Mouse (Mus musculus) cortical plate, adult 2 months (tissue): ENCODE data around the gene Agrp. TPM values are rescaled to one million over a fixed set of nuclear protein-coding genes. Genes with fewer than 3 reads are reported as not detected.

Experiments used
- H3K27ac ChIP-seq: fragments of 200-500 bp; 2 replicates; pipeline ENCODE4 v1.5.1; 2012; ENCODE audit warnings: low read length, control low read depth, inconsistent platforms; ENCODE audit not compliant: insufficient read depth
- H3K4me1 ChIP-seq: fragments of 200-500 bp; 2 replicates; pipeline ENCODE4 v1.6.1; 2011; ENCODE audit warnings: low read length; ENCODE audit not compliant: control insufficient read depth, insufficient read depth
- H3K4me3 ChIP-seq: fragments of 200-500 bp; 2 replicates; pipeline ENCODE4 v1.5.1; 2011; ENCODE audit warnings: mild to moderate bottlenecking, low read length, control low read depth; ENCODE audit not compliant: insufficient read depth
- CTCF ChIP-seq: fragments of 200-500 bp; IDR thresholded peaks from 2 replicates; pipeline ENCODE4 v1.5.1; 2011; ENCODE audit warnings: mild to moderate bottlenecking, control low read depth, low read length; ENCODE audit not compliant: insufficient read depth; ENCODE audit errors: extremely low read depth
- POLR2A ChIP-seq: fragments of 200-500 bp; IDR thresholded peaks from 2 replicates; pipeline ENCODE4 v1.6.1; 2011; ENCODE audit warnings: mild to moderate bottlenecking, low read length, control low read depth; ENCODE audit not compliant: insufficient read depth; ENCODE audit errors: extremely low read depth
- polyA plus RNA-seq: library from polyadenylated mRNA; depleted of rRNA; stranded (reverse); fragments of >200 nt; gene quantifications from 2 replicates; pipeline ENCODE4 v1.2.3, GENCODE M21; 2012; rRNA removed

Agrp gene
- polyA plus RNA-seq: 0.15 and 0.17 TPM in 2 replicates

- peaks cover 2% of the 10 kb centered on the region for H3K4me1 ChIP-seq
- H3K27ac ChIP-seq: peak within 1 kb of the TSS; percentile 100
- H3K4me3 ChIP-seq: peak within 1 kb of the TSS; percentile 90
- TF ChIP-seq POLR2A: peak; percentile 44; the same call in 1 of the 2 replicates
- TF ChIP-seq CTCF: no peak
Observed at GRCm38 (mm10) chr8:105636963-105637510, at the start of gene Agrp. Agrp (minus strand) TSS chr8:105637393.

- H3K4me3 ChIP-seq: no peak overlapping the region
- H3K4me1 ChIP-seq: no peaks in the 10 kb centered on the region
- no peak overlapping the region for H3K27ac ChIP-seq
- TF ChIP-seq POLR2A (no peak), CTCF (no peak)
Observed at GRCm38 (mm10) chr8:105686551-105686950, 49.4 kb upstream of the Agrp start.

- no peak within 1 kb of the TSS for H3K4me3 ChIP-seq
- no peak within 1 kb of the TSS for H3K27ac ChIP-seq
- no peaks in the 10 kb centered on the region for H3K4me1 ChIP-seq
- TF ChIP-seq POLR2A: no peak
- TF ChIP-seq CTCF: peak; percentile 62
Observed at GRCm38 (mm10) chr8:105685796-105686308, 48.7 kb upstream of the Agrp start, which contains the start of gene Carmil2. Carmil2 (plus strand) TSS chr8:105686274.

- no peak for TF ChIP-seq POLR2A
- TF ChIP-seq CTCF: no peak
- no peaks in the 10 kb centered on the region for H3K4me1 ChIP-seq
- no peak overlapping the region for H3K4me3 ChIP-seq
- no peak overlapping the region for H3K27ac ChIP-seq
Observed at GRCm38 (mm10) chr8:105685325-105685724, 48.1 kb upstream of the Agrp start.

GRCm38 (mm10) chr8:105677891-105678290 lies 40.7 kb upstream of the Agrp start:
- H3K4me1 ChIP-seq: no peaks in the 10 kb centered on the region
- H3K4me3 ChIP-seq: no peak overlapping the region
- TF ChIP-seq CTCF: no peak
- no peak for TF ChIP-seq POLR2A
- no peak overlapping the region for H3K27ac ChIP-seq

DNA sequence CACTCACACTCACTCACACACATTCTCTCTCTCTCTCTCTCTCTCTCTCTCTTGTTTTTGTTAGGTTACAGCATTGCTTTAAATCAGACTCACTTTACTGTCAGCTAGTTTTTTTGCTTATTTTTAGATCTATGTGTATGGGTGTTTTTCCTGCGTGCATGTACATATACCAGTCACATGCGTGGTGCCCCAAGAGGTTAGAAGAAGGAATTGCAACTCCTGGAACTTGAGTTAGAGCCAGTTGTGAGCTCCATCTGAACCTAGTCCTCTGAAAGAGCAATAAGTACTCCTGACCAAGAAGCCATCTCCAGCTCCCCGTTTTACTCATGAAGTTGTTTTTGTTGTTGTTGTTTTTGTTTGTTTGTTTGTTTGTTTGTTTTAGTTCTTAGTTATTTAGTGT lies 24.0 kb upstream of the Agrp start:
- no peak overlapping the region for H3K27ac ChIP-seq
- no peak overlapping the region for H3K4me3 ChIP-seq
- H3K4me1 ChIP-seq: no peaks in the 10 kb centered on the region
- peak; percentile 38 for TF ChIP-seq CTCF
- TF ChIP-seq POLR2A: no peak

DNA sequence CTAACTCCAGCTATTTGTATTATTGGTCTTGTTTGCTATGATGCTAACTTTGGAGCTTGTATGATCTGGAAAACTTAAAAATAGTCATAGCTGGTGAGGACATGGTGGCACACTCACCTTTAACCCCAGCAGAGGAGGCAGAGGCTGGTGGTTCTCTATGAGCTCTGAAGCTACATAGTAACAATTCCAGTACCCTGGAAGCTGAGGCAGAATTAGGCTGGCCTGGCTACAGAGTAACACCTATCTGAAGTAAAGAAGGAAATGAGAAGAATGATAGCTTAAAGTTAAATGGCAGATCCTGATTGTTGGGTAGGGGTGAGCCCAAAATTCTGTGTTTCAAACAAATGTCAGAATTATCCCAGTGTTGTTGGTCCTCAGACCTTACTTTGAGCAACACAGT lies 20.4 kb upstream of the Agrp start:
- H3K4me1 ChIP-seq: no peaks in the 10 kb centered on the region
- H3K27ac ChIP-seq: no peak overlapping the region
- TF ChIP-seq POLR2A: no peak
- no peak for TF ChIP-seq CTCF
- H3K4me3 ChIP-seq: no peak overlapping the region

DNA sequence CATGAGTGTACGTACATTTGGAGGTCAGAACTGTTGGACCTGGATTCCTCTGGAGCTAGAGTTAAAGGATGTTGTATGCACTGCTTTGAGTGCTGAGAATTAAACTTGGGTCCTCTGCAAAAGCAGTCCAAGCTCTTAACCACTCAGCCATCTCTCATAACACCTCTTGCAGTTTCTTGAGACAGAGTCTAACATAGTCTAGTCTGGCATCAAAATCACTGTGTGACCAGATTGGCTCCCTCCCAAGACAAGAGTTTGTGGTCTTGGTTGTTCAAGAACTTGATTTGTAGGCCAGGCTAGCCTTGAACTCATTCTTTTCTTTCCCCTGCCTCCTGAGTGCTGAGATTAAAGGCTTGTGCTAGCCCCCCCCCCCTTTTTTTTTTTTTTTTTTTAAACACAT lies 11.7 kb upstream of the Agrp start:
- H3K4me1 ChIP-seq: no peaks in the 10 kb centered on the region
- no peak overlapping the region for H3K27ac ChIP-seq
- no peak overlapping the region for H3K4me3 ChIP-seq
- no peak for TF ChIP-seq POLR2A
- no peak for TF ChIP-seq CTCF

DNA sequence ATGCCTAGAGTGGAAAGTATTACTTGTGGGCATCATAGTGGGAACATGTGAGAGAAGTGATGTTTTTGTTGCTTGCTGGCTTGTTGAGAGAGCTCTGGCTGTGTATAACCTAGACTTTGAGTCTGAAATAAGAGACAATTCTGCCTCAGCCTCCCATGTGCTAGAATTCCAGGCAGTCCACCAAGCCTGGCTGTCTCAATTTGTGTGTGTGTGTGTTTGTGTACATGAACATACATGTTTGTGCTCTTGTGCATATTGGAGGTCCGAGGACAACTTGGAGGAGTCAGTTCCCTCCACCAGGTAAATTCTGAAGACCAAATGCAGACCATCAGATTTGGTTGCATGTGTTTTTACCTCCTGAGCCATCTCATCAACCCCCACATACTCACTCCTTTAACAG lies 8.0 kb upstream of the Agrp start:
- TF ChIP-seq POLR2A (no peak), CTCF (no peak)
- Histone ChIP-seq H3K4me3 (no peak overlapping the region), H3K4me1 (no peaks in the 10 kb centered on the region), H3K27ac (no peak overlapping the region)

GRCm38 (mm10) chr8:105640511-105640910 lies 3.3 kb upstream of the Agrp start:
- Histone ChIP-seq H3K4me1 (peaks cover 2% of the 10 kb centered on the region), H3K27ac (no peak overlapping the region), H3K4me3 (no peak overlapping the region)
- TF ChIP-seq POLR2A (no peak), CTCF (no peak)
